Mouse (Mus musculus) intestine, embryonic 14.5 days (tissue): ENCODE results near the gene Rbp7. TPM values are rescaled to one million over a fixed set of nuclear protein-coding genes. Genes with fewer than 3 reads are reported as not detected.

Experiments
- ATAC-seq: fragments of 200-750 bp; cut with Nextera tagmentation; replicated peaks from 2 replicates; pipeline ENCODE4 v1.8.0; 2017; ENCODE audit warnings: low read depth, moderate number of reproducible peaks, moderate TSS enrichment, moderate library complexity; ENCODE audit not compliant: low FRiP score, low TSS enrichment
- DNase-seq: peaks from one replicate; pipeline ENCODE4 v3.0.0-alpha.2; 2018; ENCODE audit warnings: low spot score
- H3K27ac ChIP-seq: fragments of 300-500 bp; sonication (generic); 2 replicates; pipeline ENCODE4 v1.5.1; 2014; ENCODE audit warnings: low read depth, mild to moderate bottlenecking, control low read depth
- H3K27me3 ChIP-seq: fragments of 300-500 bp; sonication (generic); replicated peaks from 2 replicates; pipeline ENCODE4 v1.6.1; 2014; ENCODE audit warnings: low read length, control low read depth; ENCODE audit not compliant: control insufficient read depth, insufficient read depth
- H3K36me3 ChIP-seq: fragments of 300-500 bp; sonication (generic); 2 replicates; pipeline ENCODE4 v1.6.1; 2014; ENCODE audit warnings: low read length, control low read depth; ENCODE audit not compliant: control insufficient read depth, insufficient read depth
- H3K4me1 ChIP-seq: fragments of 300-500 bp; sonication (generic); replicated peaks from 2 replicates; pipeline ENCODE4 v1.6.1; 2014; ENCODE audit warnings: low read length, control low read depth, mixed read lengths; ENCODE audit not compliant: control insufficient read depth, insufficient read depth
- H3K4me2 ChIP-seq: fragments of 300-500 bp; sonication (generic); 2 replicates; pipeline ENCODE4 v1.6.1; 2014; ENCODE audit warnings: low read length
- H3K4me3 ChIP-seq: fragments of 300-500 bp; sonication (generic); 2 replicates; pipeline ENCODE4 v1.5.1; 2014; ENCODE audit warnings: low read depth, low read length, control low read depth, mixed read lengths
- H3K9ac ChIP-seq: fragments of 300-500 bp; sonication (generic); 2 replicates; pipeline ENCODE4 v1.6.1; 2014; ENCODE audit warnings: mild to moderate bottlenecking, low read length
- H3K9me3 ChIP-seq: fragments of 300-500 bp; sonication (generic); 2 replicates; pipeline ENCODE4 v1.6.1; 2016; ENCODE audit warnings: low read length, control low read depth; ENCODE audit not compliant: control insufficient read depth
- WGBS: fragments of 180-500 bp; shearing (Covaris S2); extraction: QIAGEN DNeasy Blood & Tissue Kit; methylation state at CpG from one replicate; pipeline ENCODE4 v1.1.7; 2014; 5-methylcytosine and 5-hydroxymethylcytosine counted together
- polyA plus RNA-seq: library from polyadenylated mRNA; unstranded; fragments of >200 nt; fragmentation: Nextera tagmentation; extraction: Ambion mirVana; gene quantifications from 2 replicates; pipeline ENCODE4 v1.2.1, GENCODE M21; 2014

Rbp7 gene
- polyA plus RNA-seq, 1 experiment from 2014 or later = 1.5 TPM

- WGBS = under 1% methylated on average over 60 of the region's 60 CpGs
- Histone ChIP-seq H3K27ac (peak within 1 kb of the TSS; percentile 70), H3K4me1 (peaks cover 8% of the 10 kb centered on the region), H3K4me3 (peak within 1 kb of the TSS; percentile 58), H3K36me3 (peaks cover 36% of the 10 kb centered on the region), H3K9me3 (no peaks in the 10 kb centered on the region), H3K4me2 (peak within 1 kb of the TSS; percentile 88), H3K27me3 (no peaks in the 10 kb centered on the region), H3K9ac (peak within 1 kb of the TSS; percentile 57)
- DNase-seq (peak; percentile 97), ATAC-seq (peak; percentile 98)
Measured at GRCm38 (mm10) chr4:149485053-149485824, 30.5 kb upstream of the Rbp7 start, which contains the start of the genes Nmnat1 and Lzic. Gene Nmnat1, minus strand, starts transcription at chr4:149485202. Gene Lzic, plus strand, starts transcription at chr4:149485229.

- no peaks in the 10 kb centered on the region for H3K9me3 ChIP-seq
- 56% methylated on average over 3 of the region's 3 CpGs for WGBS
- H3K4me1 ChIP-seq = peaks cover 8% of the 10 kb centered on the region
- H3K27me3 ChIP-seq = no peaks in the 10 kb centered on the region
- DNase-seq = no peak
- no peak for ATAC-seq
- H3K36me3 ChIP-seq = peaks cover 30% of the 10 kb centered on the region
- peak overlapping the region; percentile 88 for H3K4me2 ChIP-seq
- H3K4me3 ChIP-seq = peak overlapping the region; percentile 58
- peak overlapping the region; percentile 70 for H3K27ac ChIP-seq
- H3K9ac ChIP-seq = peak overlapping the region; percentile 57
Measured at GRCm38 (mm10) chr4:149484566-149484965, 29.8 kb upstream of the Rbp7 start.

DNA sequence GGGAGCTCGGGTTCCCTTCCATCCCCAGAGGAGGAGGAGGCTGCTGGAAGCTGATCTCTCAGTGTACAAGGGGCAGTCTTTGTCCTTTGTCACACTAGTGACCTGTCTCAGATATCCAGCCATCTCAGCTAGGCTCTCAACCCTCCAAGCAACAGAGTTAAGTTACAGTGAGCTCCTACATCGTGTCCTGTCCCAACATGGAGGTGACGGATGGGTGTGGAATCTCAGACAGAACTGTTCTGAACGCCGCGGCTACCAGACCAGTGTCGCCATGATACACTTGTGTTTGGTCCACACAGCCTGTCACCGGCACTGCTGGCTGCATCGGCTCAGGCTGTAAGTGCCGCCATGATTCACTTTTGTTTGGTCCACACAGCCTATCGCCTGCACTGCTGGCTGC is 22.3 kb upstream of the Rbp7 start, which contains the start of gene Tmem274:
Tmem274 (plus strand) TSS at position 301 of the 400 bp plus-strand sequence.
- DNase-seq (no peak), ATAC-seq (no peak)
- H3K4me1 ChIP-seq = no peaks in the 10 kb centered on the region
- no peak within 1 kb of the TSS for H3K27ac ChIP-seq
- no peak within 1 kb of the TSS for H3K4me3 ChIP-seq
- peaks cover 14% of the 10 kb centered on the region for H3K36me3 ChIP-seq
- H3K9ac ChIP-seq = no peak within 1 kb of the TSS
- 87% methylated on average over 11 of the region's 11 CpGs for WGBS
- H3K27me3 ChIP-seq = no peaks in the 10 kb centered on the region
- H3K9me3 ChIP-seq = no peaks in the 10 kb centered on the region
- H3K4me2 ChIP-seq = no peak within 1 kb of the TSS

DNA sequence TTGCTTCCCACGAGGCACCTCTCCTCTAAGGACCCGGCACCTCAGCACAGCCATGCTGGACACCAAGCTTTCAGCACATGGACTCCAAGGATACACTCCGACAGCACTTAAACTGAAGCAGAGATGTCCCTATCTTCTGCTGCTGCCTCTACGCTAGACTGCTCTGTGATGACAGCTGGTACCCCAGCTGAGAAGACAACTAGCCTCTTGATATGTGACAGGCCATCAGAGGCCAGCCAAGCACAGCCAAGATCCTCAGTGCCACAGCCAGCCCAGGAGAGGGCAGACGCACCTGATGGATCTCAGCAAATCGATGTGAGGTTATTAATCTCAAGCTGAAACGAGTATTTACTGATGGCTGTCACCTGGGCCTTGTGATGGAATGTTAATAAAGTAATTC is 20.3 kb upstream of the Rbp7 start:
- peaks cover 15% of the 10 kb centered on the region for H3K36me3 ChIP-seq
- H3K9ac ChIP-seq = no peak overlapping the region
- H3K27ac ChIP-seq = no peak overlapping the region
- ATAC-seq (no peak), DNase-seq (no peak)
- no peaks in the 10 kb centered on the region for H3K4me1 ChIP-seq
- no peaks in the 10 kb centered on the region for H3K27me3 ChIP-seq
- WGBS = 66% methylated on average over 7 of the region's 7 CpGs
- H3K4me2 ChIP-seq = no peak overlapping the region
- H3K4me3 ChIP-seq = no peak overlapping the region
- no peaks in the 10 kb centered on the region for H3K9me3 ChIP-seq

DNA sequence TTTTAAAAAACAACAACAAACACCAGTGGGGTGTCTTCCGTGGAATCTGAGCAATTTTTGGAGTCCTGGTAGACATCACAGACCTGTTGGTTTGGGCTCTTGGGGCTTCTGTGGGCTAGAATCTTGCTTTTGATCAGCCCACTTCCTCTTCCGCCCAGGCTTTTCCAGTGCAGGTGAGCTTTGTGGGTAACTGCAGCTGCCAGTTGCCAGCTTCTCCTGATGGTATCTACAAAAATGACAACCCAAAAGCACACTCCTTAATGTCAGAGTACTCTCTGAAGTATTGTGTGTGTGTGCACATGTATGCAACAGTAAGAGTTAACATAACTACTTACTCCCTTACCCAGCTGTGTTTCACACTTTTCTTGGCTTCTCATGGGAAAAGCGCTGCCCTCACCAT is 14.8 kb upstream of the Rbp7 start:
- Histone ChIP-seq H3K27me3 (no peaks in the 10 kb centered on the region), H3K4me2 (no peak overlapping the region), H3K9me3 (no peaks in the 10 kb centered on the region), H3K27ac (no peak overlapping the region), H3K36me3 (peaks cover 32% of the 10 kb centered on the region), H3K9ac (no peak overlapping the region), H3K4me1 (no peaks in the 10 kb centered on the region), H3K4me3 (no peak overlapping the region)
- WGBS = 92% methylated on average over 3 of the region's 3 CpGs
- ATAC-seq = no peak
- no peak for DNase-seq

GRCm38 (mm10) chr4:149463435-149463950 is 8.7 kb upstream of the Rbp7 start:
- Histone ChIP-seq H3K9me3 (no peaks in the 10 kb centered on the region), H3K4me2 (no peak overlapping the region), H3K36me3 (peaks cover 7% of the 10 kb centered on the region; the same call in 1 of the 2 replicates), H3K4me3 (no peak overlapping the region), H3K27me3 (no peaks in the 10 kb centered on the region), H3K4me1 (no peaks in the 10 kb centered on the region), H3K27ac (no peak overlapping the region), H3K9ac (no peak overlapping the region)
- ATAC-seq (no peak), DNase-seq (no peak)
- 74% methylated on average over 6 of the region's 6 CpGs for WGBS

- Histone ChIP-seq H3K27me3 (no peaks in the 10 kb centered on the region), H3K27ac (no peak overlapping the region), H3K36me3 (peaks cover 2% of the 10 kb centered on the region; the same call in 1 of the 2 replicates), H3K4me2 (no peak overlapping the region), H3K4me3 (no peak overlapping the region), H3K9me3 (no peaks in the 10 kb centered on the region), H3K9ac (no peak overlapping the region), H3K4me1 (no peaks in the 10 kb centered on the region)
- no peak for ATAC-seq
- no peak for DNase-seq
- WGBS = 76% methylated on average over 6 of the region's 6 CpGs
Measured at GRCm38 (mm10) chr4:149462305-149462971, 7.7 kb upstream of the Rbp7 start.

DNA sequence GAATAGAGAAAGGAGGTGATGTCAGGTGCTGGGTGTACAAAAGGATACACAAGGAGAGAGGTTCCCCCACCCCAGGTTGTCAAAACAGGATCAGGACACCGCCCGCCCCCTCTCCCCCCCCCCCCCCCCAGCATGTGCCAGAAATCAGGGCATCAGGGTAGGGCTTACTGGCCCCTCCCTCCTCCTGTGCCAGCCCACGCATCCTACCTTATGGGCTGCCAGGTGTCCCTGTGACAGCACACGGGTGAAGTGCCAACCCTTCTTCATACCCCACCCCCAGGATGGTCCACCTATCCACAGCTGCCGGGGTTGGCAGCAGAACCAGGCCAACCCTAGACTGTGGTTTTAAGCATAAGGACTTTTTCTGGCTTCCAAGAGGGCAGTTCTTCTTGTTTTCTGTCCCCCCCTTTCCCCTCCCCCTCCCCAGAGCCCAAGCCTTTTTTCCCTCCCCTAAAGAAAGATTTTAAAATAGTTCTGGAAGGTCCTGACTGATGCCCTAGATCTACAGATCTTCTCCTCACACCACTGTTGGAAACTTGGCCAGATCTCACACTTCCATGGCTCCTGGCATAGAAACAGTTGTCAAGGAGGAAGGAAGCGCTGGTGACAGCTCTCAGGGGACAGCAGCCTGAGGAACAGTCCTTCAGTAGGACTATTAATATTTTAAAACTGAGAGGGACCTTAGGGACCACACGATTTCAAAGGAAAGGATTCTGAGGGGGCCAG is 7.0 kb upstream of the Rbp7 start:
- no peak for ATAC-seq
- Histone ChIP-seq H3K27ac (no peak overlapping the region), H3K27me3 (no peaks in the 10 kb centered on the region), H3K4me1 (no peaks in the 10 kb centered on the region), H3K36me3 (no peaks in the 10 kb centered on the region), H3K4me2 (no peak overlapping the region), H3K9me3 (no peaks in the 10 kb centered on the region), H3K9ac (no peak overlapping the region), H3K4me3 (no peak overlapping the region)
- no peak for DNase-seq
- 76% methylated on average over 7 of the region's 7 CpGs for WGBS
